Mouse (Mus musculus) R1 (cell line): ENCODE data around the gene Clic6.

ENCODE experiments used
- DNase-seq: peaks from one replicate; pipeline ENCODE4 v3.0.0-alpha.2; 2018; ENCODE audit warnings: low read depth, low spot score

Clic6 gene

GRCm38 (mm10) chr16:92485436-92485835, at the start of gene Clic6:
Gene Clic6, plus strand, starts transcription at chr16:92485736.
- no peak for DNase-seq

- no peak for DNase-seq
Observed at GRCm38 (mm10) chr16:92439775-92440174, 45.8 kb upstream of the Clic6 start.

- DNase-seq = no peak
Observed at GRCm38 (mm10) chr16:92440229-92440628, 45.3 kb upstream of the Clic6 start.

GRCm38 (mm10) chr16:92441203-92441602, 44.3 kb upstream of the Clic6 start:
- DNase-seq = no peak

- no peak for DNase-seq
Observed at GRCm38 (mm10) chr16:92442150-92442549, 43.4 kb upstream of the Clic6 start.

GRCm38 (mm10) chr16:92442946-92443345, 42.6 kb upstream of the Clic6 start:
- DNase-seq = no peak

- DNase-seq = no peak
Observed at GRCm38 (mm10) chr16:92443644-92444113, 41.9 kb upstream of the Clic6 start.

- DNase-seq = peak; percentile 68
Observed at GRCm38 (mm10) chr16:92445377-92445776, 40.2 kb upstream of the Clic6 start.

GRCm38 (mm10) chr16:92449080-92449479, 36.5 kb upstream of the Clic6 start:
- DNase-seq = no peak

GRCm38 (mm10) chr16:92450331-92450730, 35.2 kb upstream of the Clic6 start:
- no peak for DNase-seq

- no peak for DNase-seq
Observed at GRCm38 (mm10) chr16:92451516-92452072, 33.9 kb upstream of the Clic6 start.

- DNase-seq = peak; percentile 77
Observed at GRCm38 (mm10) chr16:92452609-92453008, 32.9 kb upstream of the Clic6 start.

GRCm38 (mm10) chr16:92454002-92454401, 31.5 kb upstream of the Clic6 start:
- DNase-seq = no peak

- DNase-seq = no peak
Observed at GRCm38 (mm10) chr16:92454495-92454894, 31.0 kb upstream of the Clic6 start.

- no peak for DNase-seq
Observed at GRCm38 (mm10) chr16:92455488-92455887, 30.0 kb upstream of the Clic6 start.

- no peak for DNase-seq
Observed at GRCm38 (mm10) chr16:92455969-92456368, 29.6 kb upstream of the Clic6 start.

- DNase-seq = peak; percentile 83
Observed at GRCm38 (mm10) chr16:92457594-92457993, 27.9 kb upstream of the Clic6 start.

- DNase-seq = peak; percentile 56
Observed at GRCm38 (mm10) chr16:92461412-92461811, 24.1 kb upstream of the Clic6 start.

GRCm38 (mm10) chr16:92464390-92464972, 21.1 kb upstream of the Clic6 start:
- DNase-seq = no peak

GRCm38 (mm10) chr16:92465226-92465625, 20.3 kb upstream of the Clic6 start:
- DNase-seq = no peak

GRCm38 (mm10) chr16:92465642-92466526, 19.7 kb upstream of the Clic6 start:
- peak; percentile 98 for DNase-seq

- no peak for DNase-seq
Observed at GRCm38 (mm10) chr16:92467041-92467440, 18.5 kb upstream of the Clic6 start.

GRCm38 (mm10) chr16:92468459-92468858, 17.1 kb upstream of the Clic6 start:
- DNase-seq = peak; percentile 81
